Mouse (Mus musculus) gastrocnemius, postnatal 4 days (tissue): ENCODE data around the gene Clock. TPM values are rescaled to one million over a fixed set of nuclear protein-coding genes. Genes with fewer than 3 reads are reported as not detected.
A peak's percentile ranks its signal among the peaks of the same experiment; 100 is the strongest.

Experiments used
- DNase-seq, 2 experiments: peaks; one replicate each; pipeline ENCODE4 v3.0.0; 2021 to 2022; ENCODE audit warnings: low spot score in 2 of 2, mixed read lengths in 2 of 2
- long read RNA-seq, 2 experiments: library from polyadenylated mRNA; stranded (forward); transcript quantifications; one replicate each; pipeline ENCODE4 v2.0.0; 2021
- total RNA-seq, 2 experiments: library from RNA; stranded (reverse); gene quantifications; 2 replicates each; pipeline ENCODE4 v1.2.3; 2021

Clock gene
- 10 to 100 TPM; 20.5 to 25.1 TPM for total RNA-seq
- long read RNA-seq, experiment 1, partial matches to known transcripts, result 0 of 9 reads
- long read RNA-seq, experiment 1, other reads (novel, unspliced or antisense), result 9 of 9 reads
- long read RNA-seq, experiment 2, partial matches to known transcripts, result 1 of 8 reads
- long read RNA-seq, experiment 2, other reads (novel, unspliced or antisense), result 7 of 8 reads

DNA sequence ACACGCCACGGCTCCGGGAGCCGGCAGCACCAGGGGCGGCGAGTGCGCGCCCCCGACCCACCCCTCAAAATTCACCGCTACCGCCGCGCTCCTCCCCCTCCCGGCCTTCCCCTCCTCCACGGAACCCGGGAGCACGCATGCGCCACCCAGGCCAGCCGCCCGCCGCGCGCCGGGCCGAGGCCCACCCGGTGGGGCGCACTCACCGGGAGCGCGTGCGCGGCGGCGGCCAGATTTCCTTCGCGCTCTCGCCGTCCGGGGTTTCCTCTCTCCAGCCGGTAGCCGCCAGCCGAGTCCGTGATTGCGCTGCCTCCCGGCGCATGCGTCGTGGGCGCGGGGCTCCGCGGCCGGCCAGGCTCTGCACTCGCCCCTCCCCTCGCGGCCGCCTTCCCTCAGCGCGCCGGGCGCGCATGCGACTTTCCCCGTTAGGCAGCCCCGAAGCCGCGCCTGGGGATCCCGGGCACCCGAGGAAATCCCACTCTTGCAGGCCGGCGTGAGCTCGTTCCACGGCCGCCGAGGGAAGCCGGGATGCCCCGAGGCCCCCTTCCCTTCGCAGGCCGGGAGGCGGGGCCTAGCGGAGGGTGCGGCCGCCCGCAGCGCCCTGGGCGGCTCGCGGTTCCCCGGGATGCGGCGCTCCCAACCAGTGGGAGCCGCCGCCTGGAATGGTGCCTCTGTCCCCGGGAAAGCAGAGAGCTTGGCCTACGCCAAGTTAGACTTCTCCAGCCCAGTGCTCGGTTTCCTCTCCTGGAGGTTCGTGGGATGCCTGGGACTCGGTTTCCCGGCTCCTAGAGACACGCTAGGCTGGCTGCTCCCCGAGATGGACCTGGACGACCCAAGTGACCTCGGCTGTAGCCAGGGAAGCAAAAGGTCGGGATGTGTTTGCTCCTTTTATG is at the start of gene Clock:
Clock (minus strand) TSS at position 341 of the 890 bp plus-strand sequence.
- peak; percentile 85 to 91 for DNase-seq

DNA sequence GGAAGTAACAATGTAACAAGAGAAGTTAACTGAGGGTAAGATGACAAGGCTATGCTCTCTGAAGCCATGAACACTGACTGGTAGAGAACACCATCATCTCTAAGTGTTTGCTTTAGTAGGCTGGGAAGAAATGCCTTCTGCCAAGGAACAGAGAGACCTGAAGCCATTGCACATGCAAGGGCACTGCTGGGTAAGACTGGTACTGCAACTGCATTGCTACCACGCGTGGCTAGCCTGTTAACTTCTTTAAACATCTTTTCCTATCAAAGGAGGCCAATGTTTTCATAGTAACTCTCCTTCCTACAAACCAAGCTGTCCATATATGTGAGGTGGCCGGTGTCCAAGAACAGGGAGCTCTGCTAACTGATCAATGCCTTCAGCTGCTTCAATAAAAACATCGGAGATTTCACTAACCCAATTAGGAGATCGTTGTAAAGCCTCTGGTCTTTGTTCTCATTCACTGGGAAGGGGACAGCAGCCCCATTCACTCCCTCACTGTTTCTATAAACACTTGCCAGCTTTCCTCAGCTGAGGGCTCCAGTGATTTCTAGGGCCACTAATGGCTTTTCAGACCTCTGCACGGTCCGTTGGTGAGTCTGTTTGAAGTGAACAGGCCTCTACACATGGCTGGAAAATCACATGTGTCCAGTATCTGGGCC is 47.5 kb upstream of the Clock start:
- DNase-seq, result no peak

DNA sequence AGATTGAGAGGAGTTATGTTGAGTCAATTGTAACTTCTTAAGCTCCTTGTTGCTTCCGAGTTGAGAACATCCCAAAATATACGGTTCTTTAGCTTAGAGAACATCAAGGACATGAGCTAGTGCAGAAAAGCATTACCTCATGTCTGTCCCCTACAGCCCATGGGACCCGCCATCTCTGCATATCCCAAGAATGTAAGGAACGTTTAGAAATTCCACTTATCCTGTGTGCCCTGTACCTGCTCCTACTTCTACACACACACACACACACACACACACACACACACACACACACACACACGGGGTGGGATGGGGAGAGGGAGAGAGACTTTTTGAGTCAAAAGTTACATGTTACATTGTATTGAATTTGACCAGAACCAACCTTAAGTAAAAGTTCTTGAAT is 46.9 kb upstream of the Clock start:
- no peak for DNase-seq

DNA sequence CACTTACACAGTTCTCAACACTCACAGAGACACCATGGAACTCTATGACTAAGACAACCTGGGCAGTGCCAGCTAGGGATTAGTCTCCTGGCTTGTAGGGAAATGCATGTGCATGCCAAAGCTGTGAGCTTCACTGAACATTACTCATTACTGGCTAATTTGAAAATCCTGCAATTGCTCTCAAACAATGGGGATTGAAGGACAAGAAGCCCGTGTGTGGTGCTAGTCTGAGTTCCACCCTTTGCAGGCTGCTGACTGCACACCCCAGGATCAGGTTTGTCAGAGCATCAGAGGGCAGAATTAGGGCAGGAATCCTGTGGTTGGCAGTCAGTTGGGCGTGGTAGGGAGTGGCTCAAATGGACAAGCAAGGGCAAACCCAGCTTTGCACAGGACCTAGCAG is 41.5 kb upstream of the Clock start:
- no peak for DNase-seq

DNA sequence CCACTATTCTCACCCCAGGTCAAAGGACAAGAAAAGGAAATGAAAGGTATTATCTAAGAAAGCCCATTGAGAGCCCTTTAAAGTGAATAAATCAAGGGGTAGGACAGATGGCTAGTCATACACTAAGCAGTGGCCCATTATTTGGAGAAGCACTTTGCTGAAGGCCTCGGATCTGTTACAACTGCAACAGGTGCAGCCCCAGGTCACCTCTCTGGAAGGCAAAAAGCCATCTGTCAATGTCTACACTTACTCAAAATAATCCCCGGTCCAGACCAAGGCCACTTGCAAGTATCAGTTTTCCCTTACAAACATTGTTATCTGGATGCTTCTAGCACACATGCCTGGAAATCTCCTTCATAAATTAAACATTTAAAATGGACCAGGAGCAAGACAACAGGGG is 36.3 kb upstream of the Clock start:
- DNase-seq, result no peak

DNA sequence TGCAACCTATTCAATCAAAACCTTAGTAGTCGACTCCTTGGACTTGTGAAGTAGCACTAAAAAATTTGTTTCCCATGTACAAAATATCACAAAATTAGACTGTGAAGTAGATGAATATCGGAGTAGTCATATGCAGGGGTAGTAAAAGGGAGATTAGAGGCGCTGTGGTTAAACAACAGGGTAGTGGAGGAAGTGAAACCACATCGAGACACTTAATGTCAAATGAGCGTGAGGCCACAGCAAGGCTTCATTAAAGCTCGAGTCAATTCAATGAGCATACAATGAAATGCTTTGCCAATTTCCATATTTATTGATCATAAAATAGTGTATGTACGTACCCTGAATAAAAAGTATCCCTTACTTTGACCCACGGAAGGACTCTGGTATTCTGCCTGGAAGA is 32.5 kb upstream of the Clock start:
- no peak for DNase-seq

DNA sequence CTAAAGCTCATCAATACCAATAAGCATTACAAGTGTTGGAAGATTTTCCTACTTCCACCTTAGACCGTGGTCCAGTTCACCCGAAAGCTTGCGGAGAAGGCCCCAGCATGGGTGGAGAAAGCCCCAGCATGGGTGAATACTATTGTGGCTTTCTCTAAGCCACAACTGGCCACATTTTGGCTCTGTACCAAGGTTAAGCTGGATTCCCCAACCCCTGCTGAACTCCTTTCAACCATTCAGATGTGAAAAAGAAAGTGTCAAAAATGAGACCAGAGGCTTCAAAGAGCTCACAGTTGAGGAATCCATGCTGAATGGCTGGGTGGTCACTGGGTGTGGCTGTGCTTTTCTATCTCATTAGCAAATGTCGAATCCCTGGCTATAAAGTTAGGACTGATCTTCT is 29.2 kb upstream of the Clock start:
- no peak for DNase-seq

DNA sequence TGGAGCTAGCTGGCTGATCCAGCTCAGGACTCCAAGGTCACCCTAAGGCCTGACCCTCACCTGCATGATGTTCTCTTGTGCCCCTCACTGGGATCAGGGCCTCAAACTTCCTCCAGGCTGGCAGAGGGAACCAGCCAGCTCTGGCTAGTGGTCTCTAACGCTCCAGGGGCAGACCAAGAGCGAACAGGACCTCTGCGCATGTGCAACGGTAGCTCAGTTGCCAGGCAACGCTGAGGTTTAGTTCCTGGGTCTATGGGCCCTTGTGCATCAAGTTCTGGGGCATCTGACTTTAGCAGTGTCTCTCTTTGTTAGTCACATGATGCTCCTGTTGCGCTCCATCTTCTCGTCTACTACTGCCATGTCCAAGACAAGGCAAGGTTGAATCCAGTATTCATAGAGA is 26.4 kb upstream of the Clock start, which contains the start of gene Pdcl2:
Pdcl2 (minus strand) TSS at position 204 of the 400 bp plus-strand sequence.
- no peak for DNase-seq

DNA sequence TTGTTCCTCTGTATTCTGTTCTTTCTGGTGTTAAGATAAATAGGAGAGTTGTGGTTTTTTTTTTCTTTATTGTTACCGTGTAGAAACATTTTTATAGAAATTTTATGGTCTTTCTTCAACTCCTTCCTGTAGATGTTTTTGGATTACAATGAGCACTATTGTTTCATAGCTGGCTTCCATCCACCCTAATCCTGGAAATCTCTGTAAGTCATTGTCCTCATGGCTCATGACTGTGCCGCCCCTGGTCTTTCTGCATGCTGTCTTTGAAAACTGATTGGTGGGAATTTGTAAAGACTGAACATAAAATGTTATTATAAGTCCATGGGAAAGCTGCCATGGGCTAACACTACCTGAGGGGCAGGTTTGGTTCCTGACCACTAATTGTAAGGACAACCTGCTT is 22.7 kb upstream of the Clock start:
- no peak for DNase-seq

DNA sequence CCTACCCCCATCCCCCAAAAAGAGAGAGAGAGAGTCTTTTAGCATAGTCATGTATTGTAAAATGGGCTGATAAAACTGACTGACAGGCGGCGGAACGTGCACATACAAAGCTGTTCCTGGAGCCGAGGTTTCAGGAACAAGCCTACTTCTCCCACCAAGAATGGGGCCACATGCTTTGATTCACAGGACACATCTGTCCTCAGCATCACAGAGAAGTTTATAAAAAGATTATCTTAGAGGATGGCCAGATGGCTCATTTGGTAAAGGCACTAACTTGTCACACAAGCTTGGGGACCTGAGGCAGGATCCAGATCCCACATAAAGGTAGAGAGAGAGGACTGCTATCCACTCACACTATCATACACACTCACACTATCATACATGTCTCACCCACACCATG is 20.5 kb upstream of the Clock start:
- no peak for DNase-seq

DNA sequence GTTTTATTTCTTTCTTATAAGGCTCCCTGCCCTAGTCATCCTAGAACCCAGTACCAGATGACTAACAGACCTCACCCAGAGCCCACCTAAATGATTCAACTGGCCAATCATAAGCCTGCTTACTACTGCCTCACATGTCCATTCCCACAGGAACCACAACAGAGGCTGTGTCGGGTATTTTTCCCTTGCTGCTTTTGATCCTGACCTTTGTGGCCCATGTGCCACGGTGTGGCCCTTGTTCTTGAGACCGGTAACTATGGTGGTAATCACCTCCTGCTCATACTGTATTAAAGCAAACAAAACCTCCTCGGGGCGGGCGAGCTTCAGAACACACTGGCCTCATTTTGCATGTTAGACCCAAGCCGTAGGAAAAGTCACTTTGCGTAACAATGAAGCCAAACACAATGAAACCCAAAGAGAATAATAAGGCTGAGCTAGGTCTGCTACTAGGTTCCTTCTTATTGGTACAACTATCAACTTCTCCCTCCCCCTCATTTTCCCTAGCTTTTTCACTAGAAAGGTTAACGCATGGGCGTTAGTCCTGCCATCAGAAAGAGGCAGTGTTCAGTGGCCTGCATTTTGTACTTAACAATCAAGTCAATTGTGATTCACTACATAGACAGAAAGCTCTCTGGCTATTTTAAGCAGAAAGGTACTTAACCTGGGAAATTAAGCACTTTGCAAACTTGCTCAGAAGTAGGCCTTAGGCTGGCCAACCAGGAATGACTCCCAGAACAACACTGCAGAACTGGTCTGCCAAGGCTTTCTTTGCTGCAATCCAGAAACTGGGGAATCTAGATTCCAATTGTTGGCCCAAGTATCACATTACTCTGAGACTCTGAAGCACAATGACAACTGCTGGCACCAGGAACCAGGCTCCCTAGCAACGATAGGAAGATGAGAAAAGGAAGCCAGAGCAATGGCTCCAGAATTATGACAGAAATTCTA is 16.9 kb upstream of the Clock start:
- DNase-seq, result no peak

DNA sequence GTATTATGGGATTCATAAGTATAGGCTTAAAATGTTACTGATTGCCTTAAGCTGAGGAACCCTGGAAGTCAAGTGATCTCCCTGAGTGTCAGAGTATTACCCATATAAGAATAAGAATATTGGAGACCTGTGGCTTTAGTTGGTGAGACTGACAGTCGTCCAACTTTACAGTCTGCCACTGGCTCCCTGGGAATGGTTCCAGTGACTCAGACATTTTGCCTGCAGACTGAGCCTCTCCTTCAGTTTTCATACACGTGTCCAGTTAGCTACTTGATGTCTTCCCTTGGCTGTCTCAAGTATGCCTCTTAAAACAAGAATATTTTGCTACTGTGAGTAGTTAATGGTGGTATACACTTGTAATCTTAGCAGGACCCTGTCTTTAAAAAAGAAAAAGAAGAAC is 3.6 kb upstream of the Clock start:
- no peak for DNase-seq

DNA sequence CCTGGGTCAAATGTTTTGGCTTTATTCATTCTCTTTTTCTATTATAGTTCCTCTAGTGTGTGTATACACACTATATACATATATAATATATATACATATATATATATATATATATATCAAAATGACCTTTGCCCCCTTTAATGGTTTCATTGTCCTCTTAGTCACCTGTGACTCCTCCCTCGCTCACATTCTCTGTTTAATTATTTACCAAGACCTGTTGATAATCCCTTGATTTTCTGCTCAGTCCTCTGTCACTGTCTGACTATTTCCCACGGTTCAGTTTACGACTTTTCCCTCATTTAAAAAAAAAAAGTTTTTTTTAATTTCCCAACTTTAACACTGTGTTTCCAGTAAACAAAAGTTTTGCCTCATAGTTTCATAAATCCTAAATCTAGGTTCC is 1.7 kb upstream of the Clock start:
- DNase-seq, result no peak

DNA sequence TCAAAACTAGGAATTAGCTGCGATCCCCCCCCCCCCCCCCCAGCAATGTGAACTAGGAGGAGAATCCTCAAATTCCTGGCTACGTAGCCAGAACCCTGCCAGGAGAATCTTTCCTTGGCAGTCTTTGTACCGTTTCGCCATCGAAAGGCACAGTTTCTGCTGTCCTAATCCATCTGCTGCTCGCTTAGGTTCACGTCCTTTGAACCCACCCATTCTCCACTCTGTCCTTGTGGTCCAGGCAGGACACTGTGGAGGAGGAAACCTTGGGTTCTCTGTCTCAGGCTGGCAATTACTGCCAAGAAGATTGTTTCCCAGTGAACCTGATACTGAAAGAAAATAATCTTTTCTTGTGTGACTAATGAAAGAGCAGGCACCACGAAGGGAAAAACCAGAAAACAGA is 1.0 kb upstream of the Clock start:
- no peak for DNase-seq

DNA sequence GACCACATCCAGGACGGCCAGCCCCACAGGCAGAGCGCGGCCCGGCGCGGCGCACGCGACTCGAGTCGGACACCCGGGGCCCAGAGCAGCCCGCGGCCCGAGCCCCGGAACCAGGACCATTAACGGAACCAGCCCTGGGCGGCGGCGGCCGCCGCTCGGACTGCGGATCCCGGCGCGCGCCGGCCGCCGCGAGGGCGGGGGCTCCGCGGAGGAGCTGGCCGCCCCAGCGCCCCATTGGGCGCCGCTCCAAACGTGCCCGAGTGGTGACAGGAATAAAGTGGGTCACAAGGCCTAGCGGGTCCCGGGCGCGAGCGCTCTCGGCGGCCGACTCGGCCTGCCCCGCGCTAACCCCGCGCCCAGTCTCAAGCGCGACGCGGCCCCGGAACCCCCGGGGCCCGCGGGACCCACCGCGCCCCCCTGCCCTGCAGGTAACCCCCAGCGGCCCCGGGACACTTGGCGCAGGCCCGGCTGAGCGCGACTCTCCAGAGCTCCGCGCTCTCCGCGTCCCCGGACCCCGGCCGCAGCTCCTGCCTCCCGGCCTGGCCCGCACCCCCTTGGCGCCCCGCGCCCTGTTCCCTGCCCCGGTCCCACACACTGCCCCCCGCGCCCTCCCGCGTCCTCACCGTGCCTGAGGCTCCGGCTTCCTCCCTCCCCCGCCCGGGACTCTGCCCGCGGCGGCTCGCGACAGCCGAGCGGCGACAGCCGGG is 694 bp downstream of the Clock start:
- peak; percentile 73 to 87 for DNase-seq

DNA sequence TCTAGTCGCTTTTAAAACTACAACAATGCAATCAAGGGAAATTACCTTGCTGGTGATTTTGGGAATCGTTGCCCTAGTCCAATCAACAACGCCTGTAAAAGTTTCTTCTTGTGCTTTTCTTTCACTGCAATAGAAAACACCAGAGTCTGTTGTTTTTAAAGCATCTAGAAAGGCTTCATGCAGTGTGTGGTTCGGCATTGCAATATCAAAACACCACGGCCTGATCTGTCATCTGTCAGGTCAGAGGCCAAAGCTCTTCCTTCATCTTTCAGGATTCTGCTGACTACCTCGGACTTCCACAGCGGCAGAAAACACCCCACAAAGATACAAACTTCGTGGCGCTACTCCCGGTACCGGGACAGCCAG is 1.2 kb downstream of the Clock start:
- no peak for DNase-seq

DNA sequence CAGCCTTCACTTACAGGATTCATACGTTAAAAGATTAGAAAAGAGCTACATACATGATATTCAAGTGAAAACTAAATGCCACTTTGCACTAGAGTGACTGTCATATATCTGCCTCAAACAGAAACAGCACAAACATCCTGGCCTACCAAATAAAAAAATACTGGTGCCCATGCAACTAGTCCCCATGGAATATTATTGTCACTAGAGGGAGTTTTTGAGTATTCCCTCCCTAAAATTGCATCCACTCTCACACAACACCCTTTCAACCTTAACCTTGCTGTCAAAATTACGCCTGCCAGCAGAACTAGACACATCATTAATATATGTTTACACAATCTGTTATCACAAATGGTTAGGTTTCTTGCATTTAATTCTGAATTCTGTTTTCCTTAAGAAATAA is 2.6 kb downstream of the Clock start:
- no peak for DNase-seq

DNA sequence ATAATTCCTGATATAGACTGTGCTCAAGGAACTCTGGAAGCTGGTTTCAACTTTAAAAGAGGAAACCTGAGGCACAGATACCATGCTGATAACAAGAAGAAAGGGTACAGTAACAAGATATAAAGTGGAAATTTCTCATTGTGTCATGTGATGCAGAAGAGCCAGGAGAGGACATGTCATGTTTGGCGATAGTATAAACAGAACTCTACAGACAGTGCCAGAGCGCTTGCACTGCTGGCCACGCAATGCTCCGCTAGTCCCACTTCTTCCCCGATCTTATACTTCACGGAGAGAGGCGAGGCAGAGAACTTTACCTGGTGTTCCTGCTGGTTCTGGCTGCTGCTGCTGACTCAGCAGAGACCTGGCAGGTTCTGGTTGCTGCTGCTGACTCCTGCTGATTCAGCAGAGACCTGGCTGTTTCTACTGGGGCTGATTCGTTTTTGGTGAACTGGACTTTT is 15.3 kb downstream of the Clock start:
- no peak for DNase-seq

DNA sequence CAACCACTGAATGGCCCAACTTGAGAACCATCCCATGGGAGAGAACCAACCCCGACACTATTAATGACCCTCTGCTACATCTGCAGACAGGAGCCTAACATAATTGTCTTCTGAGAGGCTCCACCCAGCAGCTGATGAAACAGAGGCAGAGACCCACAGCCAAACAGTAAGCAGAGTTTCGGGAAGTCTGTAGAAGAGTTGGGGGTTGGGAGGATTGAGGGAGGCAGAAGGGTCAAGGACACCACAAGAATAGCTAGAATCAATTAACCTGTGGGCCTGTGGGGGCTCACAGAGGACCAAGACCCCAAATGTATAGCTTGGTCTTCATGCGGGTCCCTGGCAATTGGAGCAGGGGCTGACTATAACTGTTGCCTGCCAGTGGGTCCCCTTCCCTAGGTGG is 16.3 kb downstream of the Clock start:
- DNase-seq, result no peak

DNA sequence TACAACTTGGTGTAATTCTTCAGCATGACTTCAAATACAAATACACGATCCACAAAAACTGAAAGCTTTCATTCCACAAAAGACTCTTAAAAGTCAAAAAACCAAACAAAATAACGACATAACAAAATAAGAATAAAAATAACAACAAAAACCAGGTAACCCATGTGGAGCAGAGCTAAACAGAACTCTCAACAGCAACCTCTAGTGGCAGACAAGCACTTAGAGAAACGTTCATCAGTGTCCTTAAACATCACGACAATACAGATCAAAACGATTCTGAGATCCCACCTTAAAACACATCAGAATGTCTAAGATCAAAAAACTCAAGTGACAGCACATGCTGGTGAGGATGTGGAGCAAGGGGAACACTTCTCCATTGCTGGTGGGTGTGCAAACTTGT is 17.5 kb downstream of the Clock start:
- DNase-seq, result no peak
